ENCODE assay signal across 20 mouse cellular contexts in genomic region chr13:117242063-117242462, GRCm38 (mm10). TPM values are rescaled to one million over a fixed set of nuclear protein-coding genes. Genes with fewer than 3 reads are reported as not detected.
DNase-seq lines count a peak whose midpoint lies in the region; ATAC-seq lines count a peak whose summit lies in the region.
"Had no signal": no experiment of that assay in that cellular context is flagged by ENCODE, and none has a peak within 500 bp of the region (broad histone marks: within the 10 kb centered on the region; RNA-seq: fewer than 3 reads in every experiment).

No protein-coding gene starts in this region.

- ATAC-seq in CD4-positive, CD25-positive, alpha-beta regulatory T cell, adult 4 months: peak; percentile 87
- ATAC-seq in common myeloid progenitor, adult 5-6 weeks (replicated peaks; ENCODE audit: low read depth, poor library complexity, severe bottlenecking): peak; percentile 83
- ATAC-seq in neutrophil, adult 5-6 weeks (ENCODE audit: extremely low read depth, insufficient number of reproducible peaks, low FRiP score, poor library complexity, severe bottlenecking): peak; percentile 76
- no peak for ATAC-seq in hindbrain, embryonic 14.5 days (ENCODE audit: low FRiP score)

- no peaks in the 10 kb centered on the region for H3K27me3 ChIP-seq in hindbrain, embryonic 14.5 days (ENCODE audit: control insufficient read depth, insufficient read depth, low read length)
- H3K27me3 ChIP-seq: forebrain, embryonic 12.5 days; liver, embryonic 13.5 days; stomach, embryonic 15.5 days had no signal

- peak; percentile 38 for DNase-seq in lung, postnatal 36 days
- no peak for DNase-seq in lung, postnatal 10 days
- no peak for DNase-seq in hindbrain, embryonic 14.5 days (ENCODE audit: low spot score)
- DNase-seq in kidney, postnatal 10 days: no peak
- DNase-seq: adrenal gland, postnatal 36 days; cerebellum, adult 11-12 months; heart, adult 2 months; heart, postnatal 10 days; liver, embryonic 13.5 days; right cerebral cortex, postnatal 25 days; thymus, postnatal 4 days had no signal

- H3K4me2 ChIP-seq in hindbrain, embryonic 14.5 days (replicated peaks): no peak overlapping the region
- H3K4me2 ChIP-seq: forebrain, embryonic 12.5 days; liver, embryonic 13.5 days; stomach, embryonic 15.5 days had no signal

- H3K9me3 ChIP-seq in hindbrain, embryonic 14.5 days (ENCODE audit: control insufficient read depth, low read length): no peaks in the 10 kb centered on the region
- H3K9me3 ChIP-seq: forebrain, embryonic 12.5 days; liver, embryonic 13.5 days; stomach, embryonic 15.5 days had no signal

- no peak overlapping the region for H3K9ac ChIP-seq in hindbrain, embryonic 14.5 days
- H3K9ac ChIP-seq: forebrain, embryonic 12.5 days; liver, embryonic 13.5 days; stomach, embryonic 15.5 days had no signal

- H3K27ac ChIP-seq in hindbrain, embryonic 14.5 days: no peak overlapping the region
- H3K27ac ChIP-seq: forebrain, embryonic 12.5 days; heart, adult 2 months; kidney, postnatal 0 days; liver, embryonic 13.5 days; stomach, embryonic 15.5 days had no signal

- WGBS in hindbrain, embryonic 14.5 days: 94% methylated on average over 3 of the region's 3 CpGs

- no peaks in the 10 kb centered on the region for H3K36me3 ChIP-seq in hindbrain, embryonic 14.5 days (replicated peaks; ENCODE audit: control insufficient read depth, insufficient read depth)
- H3K36me3 ChIP-seq: forebrain, embryonic 12.5 days; liver, embryonic 13.5 days; stomach, embryonic 15.5 days had no signal

- H3K4me3 ChIP-seq in hindbrain, embryonic 14.5 days (replicated peaks; ENCODE audit: low read length): no peak overlapping the region
- H3K4me3 ChIP-seq: forebrain, embryonic 12.5 days; heart, adult 2 months; liver, embryonic 13.5 days; myocyte; stomach, embryonic 15.5 days had no signal

- no peaks in the 10 kb centered on the region for H3K4me1 ChIP-seq in hindbrain, embryonic 14.5 days (replicated peaks; ENCODE audit: control insufficient read depth, insufficient read depth, low read length)
- H3K4me1 ChIP-seq: liver, embryonic 13.5 days; stomach, embryonic 15.5 days had no signal

RNA-seq across cellular contexts. Expression of gene Gm17509, which starts 21.2 kb away (rescaled TPM):
- under 1 TPM in 1 of 2 experiments, not detected in 1; 0.32 TPM for polyA plus RNA-seq in CD4-positive, CD25-positive, alpha-beta regulatory T cell, adult 4 months (2017; shearing (Covaris generic))
- total RNA-seq in common myeloid progenitor, adult 5-6 weeks (2017): 0.24 and 0.27 TPM in 2 replicates
- 1.1 and 1.5 TPM in 2 replicates for total RNA-seq in neutrophil, adult 5-6 weeks (2017)
- 0.29 and 0.48 TPM in 2 replicates for polyA plus RNA-seq in hindbrain, embryonic 14.5 days (2014; fragmentation: Nextera tagmentation; extraction: Ambion mirVana)
- total RNA-seq: heart, adult 2 months; heart, postnatal 10 days; megakaryocyte-erythroid progenitor cell, adult 5-6 weeks had no signal
- polyA plus RNA-seq: heart, adult 2 months; intestine, embryonic 14.5 days; liver, embryonic 13.5 days; stomach, embryonic 15.5 days had no signal

RNA-seq across cellular contexts. Expression of gene Emb, which starts 33.7 kb away (rescaled TPM):
- 100 to 1,000 TPM; 123 to 124 TPM for polyA plus RNA-seq in CD4-positive, CD25-positive, alpha-beta regulatory T cell, adult 4 months (2017; shearing (Covaris generic))
- total RNA-seq in common myeloid progenitor, adult 5-6 weeks (2017): 368 TPM in 2 replicates
- 409 and 421 TPM in 2 replicates for total RNA-seq in neutrophil, adult 5-6 weeks (2017)
- polyA plus RNA-seq in hindbrain, embryonic 14.5 days (2014; fragmentation: Nextera tagmentation; extraction: Ambion mirVana): 14.3 and 14.9 TPM in 2 replicates
